Mouse (Mus musculus) embryo, embryonic 10.5 days (tissue): ENCODE data around the gene Foxo1.
A peak's percentile ranks its signal among the peaks of the same experiment; 100 is the strongest.

Experiments used
- DNase-seq: peaks from one replicate; pipeline ENCODE4 v3.0.0-alpha.2; 2015; ENCODE audit warnings: low spot score

The Foxo1 gene

DNA sequence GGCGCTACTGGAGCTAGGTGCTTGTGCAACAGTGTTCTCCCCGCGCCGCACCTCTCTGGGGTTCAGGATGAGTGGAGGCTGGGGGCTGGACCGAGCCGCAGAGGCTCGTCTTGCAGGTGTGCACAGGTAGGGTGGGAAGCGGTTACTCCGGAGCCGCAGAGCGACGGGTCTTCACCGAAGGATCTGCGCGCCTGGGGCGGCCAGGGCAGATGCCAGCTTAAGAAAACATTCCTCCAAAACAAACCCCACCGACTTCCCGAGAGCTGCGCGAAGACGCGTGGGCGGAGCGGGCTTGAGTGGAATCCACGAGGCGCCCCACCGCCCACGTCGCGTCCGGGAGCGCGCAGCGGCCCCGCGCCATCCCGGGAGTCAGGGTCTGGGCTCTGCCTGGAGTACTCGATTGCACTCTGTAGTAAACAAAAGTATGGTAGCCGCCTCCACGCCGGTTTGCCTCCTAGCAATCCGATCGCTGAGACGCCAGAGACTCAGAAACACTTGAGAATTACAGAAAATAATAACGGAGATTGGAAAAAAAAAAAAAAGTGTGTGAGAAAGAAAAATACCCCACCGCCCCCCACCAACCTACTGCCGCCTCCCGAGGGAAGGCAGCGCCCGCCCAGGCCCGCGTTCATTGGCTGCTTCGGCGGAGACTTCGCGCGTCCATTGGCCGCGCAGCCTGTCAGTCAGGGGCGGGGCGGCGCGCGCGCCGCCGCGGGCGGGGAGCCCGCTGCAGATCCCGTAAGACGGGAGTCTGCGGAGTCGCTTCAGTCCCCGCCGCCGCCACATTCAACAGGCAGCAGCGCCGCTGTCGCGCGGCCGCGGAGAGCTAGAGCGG is at the start of gene Foxo1:
TSS of gene Foxo1 (plus strand) at position 685 of the 835 bp plus-strand sequence.
- peak; percentile 90 for DNase-seq

DNA sequence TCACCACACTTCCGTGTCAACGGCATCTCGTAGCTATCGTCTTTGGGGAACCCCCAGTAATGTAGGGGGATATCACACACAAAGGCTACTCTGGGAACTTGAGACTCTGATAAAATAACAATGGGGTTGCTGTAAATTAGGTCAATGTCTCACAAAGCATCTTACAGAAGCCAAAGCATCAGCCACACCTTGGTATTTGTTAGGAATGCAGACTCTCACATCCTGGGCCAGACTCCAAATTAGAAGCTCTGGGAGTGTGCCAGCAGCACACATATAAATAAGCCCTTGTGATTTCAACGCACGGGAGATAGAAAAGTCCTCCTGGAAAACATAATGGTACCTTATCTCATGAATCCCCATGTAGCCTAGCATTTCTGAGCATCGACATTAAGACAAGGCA is 49.3 kb upstream of the Foxo1 start:
- DNase-seq: no peak

DNA sequence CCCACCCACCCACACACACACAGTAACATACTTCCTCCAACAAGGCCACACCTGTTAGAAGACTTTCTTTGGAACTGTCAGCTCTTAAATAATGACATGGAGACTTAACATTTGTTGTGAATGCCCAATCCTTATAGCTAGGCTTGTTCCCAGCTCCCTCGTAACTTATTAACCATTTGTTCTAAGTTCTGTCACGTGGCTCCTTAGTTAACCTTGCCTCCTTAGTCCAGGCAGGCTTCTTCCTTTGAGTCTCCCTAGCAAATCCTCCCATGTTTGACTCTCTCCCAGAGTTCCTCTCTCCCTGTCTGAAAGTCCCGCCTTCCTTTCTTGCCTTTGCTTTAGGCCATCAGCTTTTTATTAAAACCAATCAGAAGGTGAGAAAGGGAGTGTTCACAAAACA is 47.1 kb upstream of the Foxo1 start:
- no peak for DNase-seq

DNA sequence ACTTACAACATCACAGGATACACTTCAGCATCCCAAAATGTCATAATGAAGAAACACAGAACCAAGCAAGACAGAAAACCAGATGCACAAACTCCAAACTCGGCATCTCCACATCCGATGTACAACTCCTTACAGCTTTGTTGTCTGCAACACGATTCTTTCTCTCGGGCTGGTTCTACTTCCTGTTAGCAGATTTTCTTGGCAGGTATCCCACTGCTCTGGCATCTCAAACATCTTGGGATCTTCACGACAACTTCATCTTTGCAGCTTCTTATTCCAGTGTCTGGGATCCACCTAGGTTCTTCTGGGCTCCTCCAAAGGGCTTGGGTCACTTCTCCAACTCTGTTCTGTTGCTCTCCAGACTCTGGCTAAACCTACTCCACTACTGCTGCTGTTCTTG is 46.2 kb upstream of the Foxo1 start:
- no peak for DNase-seq

DNA sequence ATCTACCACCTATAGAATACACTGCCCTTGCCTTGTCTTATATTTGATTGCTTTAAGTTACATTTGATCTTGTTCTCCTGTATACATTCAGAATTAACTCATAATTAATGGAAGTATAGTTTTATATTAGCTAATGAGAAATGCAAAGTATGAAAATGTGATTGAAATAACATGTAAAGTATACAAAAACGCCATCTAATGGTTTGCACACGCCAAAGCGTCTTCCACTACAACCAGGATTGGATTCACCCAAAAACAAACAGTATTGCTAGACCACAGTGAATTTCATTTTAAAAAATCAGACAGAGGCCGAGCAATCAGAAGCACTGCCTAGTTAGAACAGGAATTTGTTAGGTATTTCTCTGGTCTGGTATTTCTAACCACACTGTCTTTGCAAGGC is 31.6 kb upstream of the Foxo1 start:
- DNase-seq: no peak

DNA sequence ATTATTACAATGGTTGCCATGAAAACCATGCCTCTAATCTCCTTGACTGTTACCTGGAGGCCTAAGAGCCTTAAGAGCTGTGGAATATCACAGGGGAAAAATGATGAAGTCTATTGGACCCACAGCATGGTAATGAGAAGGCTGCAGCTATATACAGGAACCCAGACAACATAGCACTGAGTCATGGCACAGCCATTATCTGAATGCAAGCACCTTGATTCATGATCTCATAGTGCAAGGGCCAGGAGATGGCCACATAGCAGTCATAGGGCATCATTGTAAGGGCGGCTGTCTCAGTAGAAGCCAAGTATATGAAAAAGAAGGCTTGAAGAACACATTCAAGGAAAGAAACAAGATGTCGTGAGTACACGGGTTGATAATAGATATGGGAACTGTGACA is 31.0 kb upstream of the Foxo1 start:
- DNase-seq: no peak

DNA sequence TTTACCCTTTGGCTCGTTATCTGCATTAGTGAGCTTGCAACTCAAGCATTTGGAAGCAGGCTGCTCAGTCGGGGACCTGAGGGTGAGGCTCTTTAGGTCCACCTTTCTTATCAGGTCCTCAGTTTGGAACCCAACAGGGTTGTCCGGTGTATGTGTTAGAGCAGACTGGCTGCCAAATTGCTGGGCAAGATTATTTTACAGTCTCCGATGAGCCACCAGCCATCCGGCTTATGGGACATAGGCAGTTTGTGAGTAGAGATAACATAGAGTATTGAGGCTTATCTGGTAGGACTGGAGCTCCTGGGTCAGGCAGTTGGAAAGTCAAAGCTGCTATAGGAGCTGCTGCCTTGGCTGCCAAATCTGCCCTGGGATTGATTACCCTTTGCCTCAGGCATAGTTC is 27.1 kb upstream of the Foxo1 start:
- DNase-seq: no peak

DNA sequence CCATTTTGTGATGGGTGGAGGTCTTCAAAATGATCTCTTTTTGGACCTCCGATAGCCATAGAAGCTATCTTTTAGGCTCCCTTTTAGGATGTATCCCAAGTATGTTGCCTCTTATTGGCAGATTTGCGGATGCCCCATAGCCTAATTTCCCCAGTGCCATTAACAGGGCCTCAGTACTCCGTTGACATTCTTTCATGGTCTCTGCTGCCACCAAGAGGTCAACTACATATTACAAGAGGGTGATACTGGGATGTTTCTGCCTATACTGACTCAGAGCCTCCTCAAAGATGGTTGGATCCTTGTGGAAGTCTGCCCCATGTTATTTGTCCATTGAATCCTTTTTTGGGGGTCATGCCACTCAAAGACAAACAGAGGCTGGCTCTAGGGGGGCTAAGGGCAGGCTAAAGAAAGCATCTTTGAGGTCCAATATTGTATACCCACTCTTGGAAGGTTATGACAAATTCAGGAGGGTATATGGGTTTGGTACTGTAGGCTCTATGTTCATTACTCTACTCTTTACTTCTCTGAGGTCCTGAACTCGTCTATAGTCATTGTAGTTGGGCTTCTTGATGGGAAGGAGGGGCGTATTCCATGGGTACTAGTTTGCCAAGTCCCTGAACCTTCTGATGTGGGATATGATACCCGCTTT is 25.6 kb upstream of the Foxo1 start:
- peak; percentile 89 for DNase-seq

DNA sequence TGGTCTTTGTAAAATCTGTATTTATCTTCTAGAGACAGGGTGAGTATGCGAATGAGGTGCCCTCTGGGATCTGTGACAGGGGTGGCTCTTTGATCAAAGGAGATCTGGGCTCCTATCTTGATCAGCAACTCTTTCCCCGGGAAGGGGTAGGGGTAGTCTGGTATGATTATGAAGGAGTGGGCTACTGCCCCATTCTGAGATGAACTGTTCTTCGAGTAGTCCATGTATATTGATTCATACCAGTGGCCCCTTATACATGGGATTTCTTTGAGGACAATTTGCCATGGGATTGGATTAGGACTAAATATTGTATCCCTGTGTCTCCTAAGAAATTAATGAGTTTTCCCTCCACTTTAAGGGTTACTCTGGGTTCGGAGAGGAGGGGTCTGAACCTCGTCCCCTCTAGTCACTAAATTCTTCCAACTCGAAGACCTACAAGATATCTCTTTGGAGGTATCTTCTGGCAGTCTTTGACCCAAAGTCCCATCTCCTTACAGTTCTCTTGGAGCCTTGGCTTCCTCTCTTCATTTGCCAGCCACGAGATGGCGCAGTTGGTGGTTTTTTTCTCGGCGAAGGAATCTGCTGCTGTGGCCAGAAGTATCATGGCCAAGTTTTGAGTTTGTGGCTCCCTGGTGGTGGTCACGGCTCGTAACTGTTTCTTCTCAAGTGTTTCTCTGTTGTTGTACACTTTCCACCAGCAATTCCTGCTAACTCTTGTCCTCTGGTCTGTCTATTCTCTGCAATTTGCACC is 24.7 kb upstream of the Foxo1 start:
- DNase-seq: peak; percentile 57

DNA sequence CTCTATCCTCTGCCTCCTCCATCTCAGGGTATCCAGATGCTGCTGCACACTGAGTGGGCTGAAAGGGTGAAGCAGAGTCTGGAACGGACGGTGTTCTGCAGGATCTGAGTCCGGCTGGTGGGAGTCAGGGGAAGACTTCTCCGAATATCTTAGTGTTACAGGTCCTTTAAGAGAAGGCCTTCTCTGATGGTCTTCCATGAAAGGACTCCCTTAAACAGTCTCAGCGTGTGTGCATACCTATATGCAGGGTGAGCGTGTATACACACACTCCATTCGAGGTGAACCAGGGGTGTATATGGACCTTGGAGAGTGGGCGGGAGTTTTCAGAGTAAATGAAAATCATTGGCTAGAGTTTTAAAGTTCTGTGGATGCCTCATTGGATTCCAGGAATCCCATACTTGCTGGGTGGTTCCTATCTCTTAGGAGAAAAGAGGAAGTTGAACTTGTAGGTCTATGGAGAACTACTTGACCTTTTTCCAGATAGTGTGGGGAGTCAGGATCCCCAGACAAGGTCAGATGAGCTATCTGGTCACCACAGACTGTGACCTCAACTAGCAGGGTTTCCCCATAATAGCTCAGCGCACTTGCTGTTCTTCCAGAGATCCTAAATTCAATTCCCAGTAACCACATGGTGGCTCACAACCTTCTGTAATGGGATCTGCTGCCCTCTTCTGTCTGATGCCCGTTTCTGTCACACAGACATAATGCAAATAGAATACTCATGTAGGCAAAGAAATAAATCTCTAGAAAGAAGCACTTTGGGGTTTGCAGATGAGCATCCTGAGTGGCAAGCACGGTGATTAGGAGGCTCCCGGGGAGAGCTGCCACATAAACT is 21.9 kb upstream of the Foxo1 start:
- DNase-seq: peak; percentile 28

DNA sequence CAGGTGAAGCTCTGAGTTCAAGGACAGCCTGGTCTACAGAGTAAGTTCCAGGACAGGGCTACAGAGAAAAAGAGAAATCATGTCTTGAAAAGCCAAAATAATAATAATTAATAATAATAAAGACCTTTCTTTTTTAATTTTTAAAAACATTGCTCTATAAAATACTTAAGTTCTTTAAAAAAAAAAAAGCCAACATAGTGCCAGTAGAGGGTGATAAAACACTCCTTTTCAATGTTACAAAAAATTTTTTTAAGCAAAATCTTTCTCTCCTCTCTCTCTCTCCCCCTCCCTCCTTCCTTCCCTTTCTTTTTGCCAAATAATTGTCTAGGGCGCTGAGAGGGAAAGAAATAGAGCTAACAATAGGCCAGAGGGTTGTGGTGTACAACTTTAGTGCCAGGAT is 17.0 kb upstream of the Foxo1 start:
- no peak for DNase-seq

DNA sequence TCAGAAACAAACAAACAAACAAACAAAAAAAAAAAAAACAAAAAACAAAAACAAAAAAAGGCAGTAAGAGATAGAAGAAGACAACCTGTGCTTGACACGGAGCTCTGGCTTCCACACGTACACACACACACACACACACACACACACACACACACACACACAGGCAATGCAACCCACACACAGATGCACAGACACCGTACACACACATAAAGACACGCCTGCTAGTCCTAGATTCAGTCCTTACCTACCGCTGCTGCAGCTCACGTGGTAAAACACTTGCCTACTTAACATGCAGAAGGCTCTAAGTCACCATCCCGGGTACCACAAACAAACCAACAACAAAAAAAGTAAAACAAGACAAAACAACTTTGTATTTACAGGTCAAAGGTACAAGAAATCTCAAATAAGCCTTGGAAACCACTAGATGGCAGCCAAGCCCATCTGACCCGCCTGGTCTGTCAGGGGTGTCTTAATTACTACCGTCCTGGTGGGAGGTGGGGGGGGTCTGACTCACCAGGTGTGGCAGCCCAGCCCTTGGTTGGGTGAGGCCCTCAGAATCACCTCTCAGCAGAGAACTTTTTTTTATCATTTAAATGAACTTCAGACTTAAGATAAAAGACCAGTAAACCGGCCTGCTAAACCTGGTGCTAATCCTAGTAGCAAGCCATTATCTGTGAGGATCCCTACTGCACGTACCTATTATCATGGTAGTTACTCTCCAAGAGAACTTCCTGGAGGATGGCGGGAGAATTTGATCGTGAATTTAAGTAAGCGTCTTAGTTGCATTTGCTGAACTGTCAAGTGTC is 14.3 kb upstream of the Foxo1 start:
- DNase-seq: peak; percentile 51

DNA sequence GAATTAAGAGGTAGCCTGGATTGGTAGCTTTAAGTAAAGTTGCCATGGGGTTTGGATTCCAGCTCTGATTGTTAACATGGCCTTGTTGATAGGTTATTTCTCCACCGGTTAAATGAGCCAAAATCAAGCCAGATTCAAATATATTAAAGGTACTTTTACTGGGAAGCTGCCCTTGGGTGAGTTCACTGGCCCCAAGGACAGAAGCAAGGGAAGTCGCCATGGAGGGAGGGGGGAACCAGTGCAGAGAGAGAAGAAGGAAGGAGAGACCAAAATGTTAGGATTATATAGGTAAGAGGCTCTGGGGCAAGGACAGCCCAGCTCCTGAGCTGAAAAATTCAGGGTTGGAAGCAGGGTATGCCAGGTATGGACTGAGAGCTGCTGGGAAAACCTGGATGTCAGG is 13.6 kb upstream of the Foxo1 start:
- no peak for DNase-seq

DNA sequence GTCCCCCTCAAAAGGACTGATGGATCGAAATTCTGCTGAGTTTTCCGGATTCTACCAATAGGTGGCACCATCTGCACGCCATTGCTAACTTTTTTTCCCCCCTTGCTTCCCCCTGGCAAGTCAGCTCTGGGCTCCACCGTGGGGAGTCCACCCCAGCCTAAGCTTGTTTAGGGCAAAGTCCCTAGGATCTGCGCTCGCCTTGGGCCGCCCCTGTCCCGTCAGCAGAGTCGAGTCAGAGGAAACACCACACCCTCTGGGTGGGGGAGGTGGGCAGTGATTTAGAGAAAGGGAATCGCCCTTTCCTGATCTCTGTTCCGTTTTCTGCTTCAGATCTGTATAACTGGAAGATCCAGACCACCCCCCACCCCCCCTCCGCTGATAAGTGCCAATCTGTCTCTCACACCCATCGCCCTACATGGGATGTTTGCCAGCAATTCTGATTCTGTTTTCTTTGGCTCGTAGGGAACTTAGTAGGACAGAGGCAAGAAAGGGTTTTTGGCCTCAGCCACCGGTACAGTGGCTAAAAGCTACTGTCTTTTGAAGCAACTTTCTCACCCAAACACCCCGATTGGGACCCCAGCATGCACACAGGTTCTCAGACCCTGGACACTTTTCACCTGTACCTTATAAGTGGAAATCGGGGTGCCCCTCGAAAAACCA is 10.2 kb upstream of the Foxo1 start:
- DNase-seq: peak; percentile 83

DNA sequence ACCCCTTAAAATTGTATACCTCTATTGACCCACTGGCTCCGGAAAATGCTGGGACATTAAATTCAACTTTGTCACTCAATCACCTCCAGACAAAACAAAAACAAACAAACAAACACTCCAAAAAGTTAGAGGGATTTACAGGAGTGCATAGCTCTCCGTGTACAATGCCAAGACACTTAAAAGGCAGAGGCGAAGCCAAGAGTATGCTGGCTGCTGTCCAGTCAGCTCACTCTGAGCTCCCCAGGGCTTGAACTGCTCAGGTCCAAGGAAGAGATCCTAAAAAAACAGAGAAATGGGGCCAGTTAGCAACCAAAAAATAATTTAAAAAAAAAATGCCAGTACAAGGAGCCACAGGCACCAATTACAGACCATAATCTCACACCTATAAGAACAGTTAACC is 9.6 kb upstream of the Foxo1 start:
- no peak for DNase-seq

DNA sequence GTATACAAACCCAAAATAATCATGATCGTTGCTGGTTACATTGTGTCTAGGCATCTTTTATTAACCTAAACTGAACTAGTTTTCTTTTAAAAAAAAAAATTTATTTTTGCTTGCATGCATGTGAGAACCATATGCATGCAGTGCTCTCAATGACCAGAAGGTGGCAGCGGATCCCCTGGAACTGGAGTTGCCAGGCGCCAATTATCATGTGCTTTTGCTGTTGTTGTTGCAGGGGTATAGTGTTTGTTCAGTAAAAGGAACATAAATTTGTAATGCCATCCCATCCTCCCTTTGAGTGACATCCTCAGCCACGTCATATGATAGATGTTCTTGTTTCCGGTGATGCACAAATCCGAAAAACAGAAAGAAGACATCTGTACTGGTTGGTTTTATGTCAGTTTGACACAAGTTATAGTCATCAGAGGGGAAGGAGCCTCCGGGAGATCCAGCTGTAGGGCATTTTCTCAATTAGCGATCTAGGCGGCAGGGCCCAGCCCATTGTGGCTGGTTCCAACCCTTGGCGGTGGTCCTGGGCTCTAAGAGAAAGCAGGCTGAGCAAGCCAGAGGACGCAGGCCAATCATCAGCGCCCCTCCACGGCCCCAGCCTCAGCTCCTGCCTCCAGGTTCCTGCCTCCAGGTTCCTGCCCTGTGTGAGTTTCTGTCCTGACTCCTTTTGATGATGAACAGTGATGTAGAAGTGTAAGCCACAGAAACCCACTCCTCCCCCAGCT is 5.5 kb upstream of the Foxo1 start:
- peak; percentile 88 for DNase-seq

DNA sequence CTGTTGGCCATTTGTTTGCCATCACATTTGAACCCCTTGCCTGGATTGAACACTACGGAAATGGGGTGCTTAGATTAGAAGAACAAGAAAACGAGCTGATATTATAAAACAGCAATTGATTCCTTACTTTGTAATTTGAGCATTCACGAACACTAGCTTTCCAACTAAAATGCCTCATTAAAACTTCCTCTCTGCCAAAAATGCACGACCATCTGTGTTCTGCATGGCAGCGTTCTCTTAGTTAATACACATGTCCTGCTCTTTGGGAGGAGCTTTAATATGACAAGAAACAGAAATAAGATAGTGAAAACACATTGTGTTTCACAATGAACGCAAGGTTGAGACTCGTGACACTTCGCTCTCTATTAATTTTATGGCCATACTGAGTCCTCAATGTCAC is 3.8 kb upstream of the Foxo1 start:
- no peak for DNase-seq

DNA sequence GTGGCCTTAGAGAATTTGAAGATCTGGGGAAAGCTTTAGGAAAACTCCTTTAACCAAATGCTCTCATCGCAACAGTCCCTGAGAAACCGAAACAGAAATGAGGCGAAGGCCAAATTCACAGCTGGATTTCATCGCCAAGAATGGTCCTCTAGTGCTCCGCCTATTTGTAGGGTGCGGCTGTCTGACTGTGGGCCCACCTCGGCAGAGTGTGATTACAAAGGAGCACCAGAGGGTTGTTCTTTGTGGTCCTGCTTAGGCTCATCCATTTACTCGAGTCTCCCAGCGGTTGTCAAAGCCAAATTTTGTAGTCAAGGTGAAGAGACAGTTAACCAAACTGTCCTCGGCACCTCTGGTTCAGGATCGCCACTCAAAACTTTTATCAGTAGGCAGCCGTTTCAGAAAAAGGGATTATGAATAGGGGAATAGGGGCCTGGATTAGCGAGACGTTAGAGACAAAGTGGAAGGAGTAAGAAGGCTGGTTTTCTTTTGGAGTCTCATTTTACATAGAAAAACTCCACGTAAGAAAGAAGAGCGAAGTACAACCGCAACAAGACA is 1.5 kb upstream of the Foxo1 start:
- DNase-seq: peak; percentile 28

DNA sequence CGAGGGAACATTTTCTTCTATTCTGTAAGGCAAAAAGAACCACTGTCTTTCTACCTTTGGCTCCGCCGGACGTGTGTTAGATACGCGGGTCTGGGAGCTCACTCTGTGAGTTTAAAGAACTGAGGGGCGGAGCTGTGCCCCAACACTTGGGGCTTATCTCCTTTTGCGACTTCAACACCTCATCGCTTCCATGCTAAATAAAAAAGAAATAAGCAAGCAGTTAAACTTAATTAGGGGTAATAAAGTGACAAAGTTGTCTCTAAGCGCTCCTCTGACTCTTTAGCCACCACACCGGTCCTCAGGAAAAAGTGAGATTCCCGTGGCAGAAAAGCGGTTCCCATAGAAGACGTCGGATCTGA is 864 bp upstream of the Foxo1 start:
- DNase-seq: peak; percentile 60

DNA sequence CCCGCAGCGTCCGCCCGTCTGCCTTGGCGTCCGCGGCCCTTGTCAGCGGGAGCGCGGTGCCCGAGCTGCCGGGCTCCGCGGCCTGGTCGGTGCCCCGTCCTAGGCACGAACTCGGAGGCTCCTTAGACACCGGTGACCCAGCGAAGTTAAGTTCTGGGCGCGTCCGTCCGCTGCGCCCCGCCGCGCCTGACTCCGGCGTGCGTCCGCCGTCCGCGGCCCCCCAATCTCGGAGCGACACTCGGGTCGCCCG is 276 bp downstream of the Foxo1 start:
- DNase-seq: no peak
